Mouse (Mus musculus) liver, adult 2 months (tissue): ENCODE measurements around the gene Chga.
A peak's percentile ranks its signal among the peaks of the same experiment; 100 is the strongest.

Experiments used
- CTCF ChIP-seq: fragments of 200-500 bp; IDR thresholded peaks from 2 replicates; pipeline ENCODE4 v1.5.1; 2011; ENCODE audit warnings: low read depth, low read length, control low read depth
- POLR2A ChIP-seq: fragments of 200-500 bp; IDR thresholded peaks from 2 replicates; pipeline ENCODE4 v1.6.1; 2011; ENCODE audit warnings: low read length, control low read depth; ENCODE audit not compliant: insufficient read depth; ENCODE audit errors: extremely low read depth

- TF ChIP-seq CTCF (peak; percentile 77), POLR2A (no peak)
Measured at GRCm38 (mm10) chr12:102596410-102596809, 41.6 kb downstream of the Chga start.
